Mouse (Mus musculus): ENCODE data around the gene St8sia4. TPM values are rescaled to one million over a fixed set of nuclear protein-coding genes. Genes with fewer than 3 reads are reported as not detected.

St8sia4 gene
- polyA plus RNA-seq, 1 experiment from 2014 or later: 1.0 TPM

DNA sequence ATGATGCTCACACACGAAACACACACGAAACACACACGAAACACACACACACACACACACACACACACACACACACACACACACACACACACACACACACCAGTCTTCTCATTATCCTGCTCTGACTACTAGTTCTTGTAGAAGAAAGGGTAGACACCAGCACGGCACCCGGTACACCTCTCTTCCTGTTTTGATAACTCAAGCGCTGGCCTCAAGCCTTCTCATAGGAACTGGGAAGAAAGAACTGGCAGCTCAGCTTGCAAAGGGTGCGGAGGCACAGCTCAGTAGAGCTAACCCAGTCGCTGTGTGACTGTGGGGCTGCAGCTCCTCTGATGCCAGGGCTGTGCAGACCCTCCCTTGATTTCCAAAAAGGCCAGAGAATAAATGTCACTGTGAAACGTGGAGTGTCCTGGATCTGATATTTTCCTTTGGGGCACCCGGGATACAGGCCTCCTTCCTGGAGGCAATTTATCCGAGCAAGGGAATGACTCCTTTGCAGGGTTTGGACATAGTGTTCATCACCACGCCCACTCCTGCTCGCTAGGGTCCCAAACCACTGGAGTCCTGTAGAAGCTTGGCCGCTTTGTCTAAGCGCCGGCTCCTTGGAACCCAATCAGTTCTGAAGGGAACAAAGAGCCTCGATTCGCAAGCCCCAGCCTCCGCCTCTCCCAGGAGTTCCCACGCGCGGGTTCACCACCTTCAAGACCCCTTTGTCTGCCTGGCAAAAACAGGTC is 2.2 kb downstream of the St8sia4 start:
- 27% methylated on average over 22 of the region's 22 CpGs for WGBS (ENCODE audit: insufficient replicate concordance)

GRCm38 (mm10) chr1:95664321-95664825 is 3.0 kb downstream of the St8sia4 start:
- ATAC-seq (replicated peaks; ENCODE audit: insufficient number of reproducible peaks, low FRiP score, low TSS enrichment): no peak
- Histone ChIP-seq H3K36me3 (ENCODE audit: control insufficient read depth, insufficient read depth, low read length) (no peaks in the 10 kb centered on the region), H3K4me1 (ENCODE audit: control insufficient read depth, insufficient read depth, low read length) (peaks cover 4% of the 10 kb centered on the region; the same call in 1 of the 2 replicates), H3K4me3 (ENCODE audit: low read depth, low read length) (no peak overlapping the region), H3K9ac (ENCODE audit: low read depth, low read length) (no peak overlapping the region), H3K27me3 (ENCODE audit: control insufficient read depth, insufficient read depth, low read length) (peaks cover 17% of the 10 kb centered on the region), H3K9me3 (replicated peaks; ENCODE audit: control insufficient read depth, low read length) (no peaks in the 10 kb centered on the region), H3K27ac (ENCODE audit: low read depth, low read length) (no peak overlapping the region), H3K4me2 (peak overlapping the region; percentile 91; the same call in 1 of the 2 replicates)
- WGBS (ENCODE audit: insufficient replicate concordance): 18% methylated on average over 4 of the region's 4 CpGs

More for the DNA sequence above, 2.2 kb downstream of the St8sia4 start:
- H3K27me3 ChIP-seq (ENCODE audit: control insufficient read depth, insufficient read depth, low read length): peaks cover 17% of the 10 kb centered on the region
- peak overlapping the region; percentile 47 for H3K4me3 ChIP-seq (ENCODE audit: low read depth, low read length)
- H3K4me2 ChIP-seq: peak overlapping the region; percentile 91
- H3K9ac ChIP-seq (ENCODE audit: low read depth, low read length): no peak overlapping the region
- H3K27ac ChIP-seq (ENCODE audit: low read depth, low read length): no peak overlapping the region
- H3K36me3 ChIP-seq (ENCODE audit: control insufficient read depth, insufficient read depth, low read length): no peaks in the 10 kb centered on the region
- no peak for ATAC-seq (replicated peaks; ENCODE audit: insufficient number of reproducible peaks, low FRiP score, low TSS enrichment)
- no peaks in the 10 kb centered on the region for H3K9me3 ChIP-seq (replicated peaks; ENCODE audit: control insufficient read depth, low read length)
- H3K4me1 ChIP-seq (ENCODE audit: control insufficient read depth, insufficient read depth, low read length): peaks cover 4% of the 10 kb centered on the region; the same call in 1 of the 2 replicates

GRCm38 (mm10) chr1:95657051-95657668 is 10.2 kb downstream of the St8sia4 start:
- ATAC-seq (replicated peaks; ENCODE audit: insufficient number of reproducible peaks, low FRiP score, low TSS enrichment): no peak
- H3K4me3 ChIP-seq (ENCODE audit: low read depth, low read length): no peak overlapping the region
- H3K4me1 ChIP-seq (ENCODE audit: control insufficient read depth, insufficient read depth, low read length): no peaks in the 10 kb centered on the region
- no peak overlapping the region for H3K27ac ChIP-seq (ENCODE audit: low read depth, low read length)
- no peaks in the 10 kb centered on the region for H3K36me3 ChIP-seq (ENCODE audit: control insufficient read depth, insufficient read depth, low read length)
- 70% methylated on average over 5 of the region's 5 CpGs for WGBS (ENCODE audit: insufficient replicate concordance)
- H3K9ac ChIP-seq (ENCODE audit: low read depth, low read length): no peak overlapping the region
- no peak overlapping the region for H3K4me2 ChIP-seq
- H3K27me3 ChIP-seq (ENCODE audit: control insufficient read depth, insufficient read depth, low read length): no peaks in the 10 kb centered on the region
- H3K9me3 ChIP-seq (replicated peaks; ENCODE audit: control insufficient read depth, low read length): no peaks in the 10 kb centered on the region

DNA sequence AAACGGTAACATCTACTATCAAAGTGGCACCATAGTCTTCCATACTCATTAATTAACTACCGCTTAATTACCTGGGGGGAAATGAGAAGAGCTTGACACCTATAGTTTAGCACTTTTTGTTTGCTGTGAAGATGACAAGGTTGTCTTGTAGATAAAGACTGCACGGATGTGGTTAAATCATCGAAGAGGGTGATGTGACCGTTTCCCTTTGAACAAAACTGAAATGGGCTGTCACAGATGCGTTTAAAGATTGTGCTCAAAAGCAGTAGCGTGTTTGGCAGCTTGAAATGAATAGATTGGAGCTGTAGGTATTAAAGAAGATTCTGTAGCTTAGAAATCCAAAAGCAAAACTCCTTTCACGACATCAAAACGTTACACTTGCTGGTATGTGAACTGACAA is 11.8 kb downstream of the St8sia4 start:
- H3K9ac ChIP-seq (ENCODE audit: low read depth, low read length): no peak overlapping the region
- no peaks in the 10 kb centered on the region for H3K9me3 ChIP-seq (replicated peaks; ENCODE audit: control insufficient read depth, low read length)
- no peaks in the 10 kb centered on the region for H3K27me3 ChIP-seq (ENCODE audit: control insufficient read depth, insufficient read depth, low read length)
- ATAC-seq (replicated peaks; ENCODE audit: insufficient number of reproducible peaks, low FRiP score, low TSS enrichment): no peak
- no peaks in the 10 kb centered on the region for H3K36me3 ChIP-seq (ENCODE audit: control insufficient read depth, insufficient read depth, low read length)
- H3K4me3 ChIP-seq (ENCODE audit: low read depth, low read length): no peak overlapping the region
- no peak overlapping the region for H3K4me2 ChIP-seq
- H3K27ac ChIP-seq (ENCODE audit: low read depth, low read length): no peak overlapping the region
- no peaks in the 10 kb centered on the region for H3K4me1 ChIP-seq (ENCODE audit: control insufficient read depth, insufficient read depth, low read length)
- WGBS (ENCODE audit: insufficient replicate concordance): 82% methylated on average over 9 of the region's 9 CpGs

DNA sequence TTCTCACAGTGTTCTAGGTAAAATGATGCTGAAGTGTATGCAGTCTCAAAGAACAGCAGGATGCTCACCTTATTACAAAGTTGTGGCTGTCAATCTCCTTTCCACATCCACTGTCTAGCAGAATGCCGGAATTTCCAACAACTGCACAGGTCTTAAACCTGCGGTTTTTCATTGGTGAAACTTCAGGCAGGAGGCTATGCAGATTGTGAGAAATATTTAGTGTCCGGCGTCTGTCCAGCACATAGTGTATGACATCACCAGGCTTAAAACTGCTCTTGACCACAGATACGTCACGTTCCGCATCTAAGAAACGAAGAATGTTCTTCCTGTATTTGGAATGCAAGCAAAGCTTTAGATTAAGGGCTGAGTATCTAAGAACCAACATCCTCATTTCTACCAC is 13.9 kb downstream of the St8sia4 start:
- no peak overlapping the region for H3K4me2 ChIP-seq
- no peak overlapping the region for H3K4me3 ChIP-seq (ENCODE audit: low read depth, low read length)
- no peak for ATAC-seq (replicated peaks; ENCODE audit: insufficient number of reproducible peaks, low FRiP score, low TSS enrichment)
- H3K27me3 ChIP-seq (ENCODE audit: control insufficient read depth, insufficient read depth, low read length): no peaks in the 10 kb centered on the region
- H3K9ac ChIP-seq (ENCODE audit: low read depth, low read length): no peak overlapping the region
- H3K4me1 ChIP-seq (ENCODE audit: control insufficient read depth, insufficient read depth, low read length): no peaks in the 10 kb centered on the region
- H3K36me3 ChIP-seq (ENCODE audit: control insufficient read depth, insufficient read depth, low read length): no peaks in the 10 kb centered on the region
- H3K27ac ChIP-seq (ENCODE audit: low read depth, low read length): no peak overlapping the region
- 76% methylated on average over 8 of the region's 8 CpGs for WGBS (ENCODE audit: insufficient replicate concordance)
- H3K9me3 ChIP-seq (replicated peaks; ENCODE audit: control insufficient read depth, low read length): no peaks in the 10 kb centered on the region

DNA sequence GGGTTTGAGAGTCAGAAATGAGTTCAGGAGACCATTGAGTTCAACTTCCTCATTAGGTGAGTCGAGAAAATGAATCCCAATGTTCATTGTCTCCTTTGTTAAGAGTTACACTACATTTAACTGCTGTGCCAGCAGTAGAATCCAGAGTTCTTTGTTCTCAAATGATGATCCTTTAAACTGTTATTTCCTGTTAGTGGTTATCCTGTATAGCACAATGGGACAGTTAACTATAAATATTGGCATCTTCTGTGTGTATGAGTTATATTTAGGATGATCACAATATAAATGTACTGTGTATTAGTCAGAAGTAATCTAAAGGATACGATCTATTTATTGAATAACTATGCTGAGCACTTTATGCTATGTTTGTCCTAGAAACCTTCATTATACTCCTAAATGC is 23.1 kb downstream of the St8sia4 start:
- WGBS (ENCODE audit: insufficient replicate concordance): 67% methylated on average over 2 of the region's 2 CpGs
- Histone ChIP-seq H3K27me3 (ENCODE audit: control insufficient read depth, insufficient read depth, low read length) (no peaks in the 10 kb centered on the region), H3K4me1 (ENCODE audit: control insufficient read depth, insufficient read depth, low read length) (no peaks in the 10 kb centered on the region), H3K36me3 (ENCODE audit: control insufficient read depth, insufficient read depth, low read length) (no peaks in the 10 kb centered on the region), H3K9ac (ENCODE audit: low read depth, low read length) (no peak overlapping the region), H3K4me3 (ENCODE audit: low read depth, low read length) (no peak overlapping the region), H3K9me3 (replicated peaks; ENCODE audit: control insufficient read depth, low read length) (no peaks in the 10 kb centered on the region), H3K27ac (ENCODE audit: low read depth, low read length) (no peak overlapping the region), H3K4me2 (no peak overlapping the region)
- ATAC-seq (replicated peaks; ENCODE audit: insufficient number of reproducible peaks, low FRiP score, low TSS enrichment): no peak

- Histone ChIP-seq H3K36me3 (ENCODE audit: control insufficient read depth, insufficient read depth, low read length) (no peaks in the 10 kb centered on the region), H3K4me3 (ENCODE audit: low read depth, low read length) (no peak overlapping the region), H3K4me2 (no peak overlapping the region), H3K27me3 (ENCODE audit: control insufficient read depth, insufficient read depth, low read length) (no peaks in the 10 kb centered on the region), H3K4me1 (ENCODE audit: control insufficient read depth, insufficient read depth, low read length) (no peaks in the 10 kb centered on the region), H3K9ac (ENCODE audit: low read depth, low read length) (no peak overlapping the region), H3K9me3 (replicated peaks; ENCODE audit: control insufficient read depth, low read length) (no peaks in the 10 kb centered on the region), H3K27ac (ENCODE audit: low read depth, low read length) (no peak overlapping the region)
- 87% methylated on average over 3 of the region's 3 CpGs for WGBS (ENCODE audit: insufficient replicate concordance)
- ATAC-seq (replicated peaks; ENCODE audit: insufficient number of reproducible peaks, low FRiP score, low TSS enrichment): no peak
Observed at GRCm38 (mm10) chr1:95639001-95639400, 28.4 kb downstream of the St8sia4 start.

- H3K27ac ChIP-seq (ENCODE audit: low read depth, low read length): no peak overlapping the region
- no peak overlapping the region for H3K4me3 ChIP-seq (ENCODE audit: low read depth, low read length)
- ATAC-seq (replicated peaks; ENCODE audit: insufficient number of reproducible peaks, low FRiP score, low TSS enrichment): no peak
- no peaks in the 10 kb centered on the region for H3K4me1 ChIP-seq (ENCODE audit: control insufficient read depth, insufficient read depth, low read length)
- no peaks in the 10 kb centered on the region for H3K27me3 ChIP-seq (ENCODE audit: control insufficient read depth, insufficient read depth, low read length)
- H3K9ac ChIP-seq (ENCODE audit: low read depth, low read length): no peak overlapping the region
- WGBS (ENCODE audit: insufficient replicate concordance): 72% methylated on average over 5 of the region's 5 CpGs
- no peaks in the 10 kb centered on the region for H3K36me3 ChIP-seq (ENCODE audit: control insufficient read depth, insufficient read depth, low read length)
- H3K4me2 ChIP-seq: no peak overlapping the region
- H3K9me3 ChIP-seq (replicated peaks; ENCODE audit: control insufficient read depth, low read length): no peaks in the 10 kb centered on the region
Observed at GRCm38 (mm10) chr1:95624376-95624775, 43.0 kb downstream of the St8sia4 start.
